Mouse (Mus musculus) forebrain, embryonic 11.5 days (tissue): ENCODE data around the gene Dag1. TPM values are rescaled to one million over a fixed set of nuclear protein-coding genes. Genes with fewer than 3 reads are reported as not detected.

ENCODE experiments used
- ATAC-seq: fragments of 200-750 bp; cut with Nextera tagmentation; replicated peaks from 2 replicates; pipeline ENCODE4 v1.8.0; 2017; ENCODE audit warnings: moderate TSS enrichment; ENCODE audit not compliant: low FRiP score
- DNase-seq: peaks from one replicate; pipeline ENCODE4 v3.0.0-alpha.2; 2017; ENCODE audit warnings: low spot score
- H3K27ac ChIP-seq: fragments of 300-500 bp; sonication (generic); 2 replicates; pipeline ENCODE4 v1.5.1; 2014; ENCODE audit warnings: low read depth, low read length
- H3K27me3 ChIP-seq: fragments of 300-500 bp; sonication (generic); 2 replicates; pipeline ENCODE4 v1.6.1; 2014; ENCODE audit warnings: mild to moderate bottlenecking, low read length, mixed read lengths; ENCODE audit not compliant: control insufficient read depth, insufficient read depth
- H3K36me3 ChIP-seq: fragments of 300-500 bp; sonication (generic); 2 replicates; pipeline ENCODE4 v1.6.1; 2014; ENCODE audit warnings: mild to moderate bottlenecking, low read length, moderate library complexity, mixed read lengths; ENCODE audit not compliant: control insufficient read depth, insufficient read depth
- H3K4me1 ChIP-seq: fragments of 300-500 bp; sonication (generic); replicated peaks from 2 replicates; pipeline ENCODE4 v1.6.1; 2014; ENCODE audit warnings: low read length, mixed read lengths; ENCODE audit not compliant: control insufficient read depth, insufficient read depth
- H3K4me2 ChIP-seq: fragments of 300-500 bp; sonication (generic); 2 replicates; pipeline ENCODE4 v1.6.1; 2014; ENCODE audit warnings: low read depth, mild to moderate bottlenecking, low read length, moderate library complexity, mixed read lengths; ENCODE audit not compliant: severe bottlenecking
- H3K4me3 ChIP-seq: fragments of 300-500 bp; sonication (generic); 2 replicates; pipeline ENCODE4 v1.5.1; 2014; ENCODE audit warnings: low read depth, low read length
- H3K9ac ChIP-seq: fragments of 300-500 bp; sonication (generic); 2 replicates; pipeline ENCODE4 v1.6.1; 2014; ENCODE audit warnings: low read length
- H3K9me3 ChIP-seq: fragments of 300-500 bp; sonication (generic); 2 replicates; pipeline ENCODE4 v1.6.1; 2016; ENCODE audit warnings: low read length, mixed read lengths; ENCODE audit not compliant: control insufficient read depth
- WGBS: fragments of 180-500 bp; shearing (Covaris S2); extraction: QIAGEN DNeasy Blood & Tissue Kit; methylation state at CpG from one replicate; pipeline ENCODE4 v1.1.7; 2014; 5-methylcytosine and 5-hydroxymethylcytosine counted together
- polyA plus RNA-seq: library from polyadenylated mRNA; unstranded; fragments of >200 nt; fragmentation: Nextera tagmentation; extraction: Ambion mirVana; gene quantifications from 2 replicates; pipeline ENCODE4 v1.2.1, GENCODE M21; 2014

Gene Dag1
- polyA plus RNA-seq, 1 experiment from 2014 or later, result 77.1 TPM

GRCm38 (mm10) chr9:108248957-108249356 is 14.8 kb downstream of the Dag1 start:
- Histone ChIP-seq H3K36me3 (no peaks in the 10 kb centered on the region; the same call in 1 of the 2 replicates), H3K4me2 (no peak overlapping the region), H3K4me3 (no peak overlapping the region), H3K27me3 (no peaks in the 10 kb centered on the region), H3K27ac (no peak overlapping the region), H3K9me3 (no peaks in the 10 kb centered on the region), H3K9ac (no peak overlapping the region), H3K4me1 (no peaks in the 10 kb centered on the region)
- DNase-seq (no peak), ATAC-seq (no peak)
- WGBS, result 71% methylated on average over 5 of the region's 5 CpGs

GRCm38 (mm10) chr9:108244984-108245383 is 18.8 kb downstream of the Dag1 start:
- ATAC-seq, result no peak
- H3K4me3 ChIP-seq, result no peak overlapping the region
- H3K36me3 ChIP-seq, result no peaks in the 10 kb centered on the region; the same call in 1 of the 2 replicates
- H3K4me2 ChIP-seq, result no peak overlapping the region
- no peaks in the 10 kb centered on the region for H3K9me3 ChIP-seq
- H3K4me1 ChIP-seq, result no peaks in the 10 kb centered on the region
- no peak overlapping the region for H3K9ac ChIP-seq
- H3K27ac ChIP-seq, result no peak overlapping the region
- no peak for DNase-seq
- no peaks in the 10 kb centered on the region for H3K27me3 ChIP-seq
- WGBS, result 88% methylated on average over 3 of the region's 3 CpGs

- Histone ChIP-seq H3K36me3 (no peaks in the 10 kb centered on the region; the same call in 1 of the 2 replicates), H3K27me3 (no peaks in the 10 kb centered on the region), H3K4me1 (no peaks in the 10 kb centered on the region), H3K4me3 (no peak overlapping the region), H3K9ac (no peak overlapping the region), H3K9me3 (no peaks in the 10 kb centered on the region), H3K4me2 (no peak overlapping the region), H3K27ac (no peak overlapping the region)
- ATAC-seq (no peak), DNase-seq (no peak)
- 96% methylated on average over 3 of the region's 3 CpGs for WGBS
Observed at GRCm38 (mm10) chr9:108244540-108244939, 19.2 kb downstream of the Dag1 start.

- H3K9me3 ChIP-seq, result no peaks in the 10 kb centered on the region
- H3K27me3 ChIP-seq, result no peaks in the 10 kb centered on the region
- no peak for DNase-seq
- no peaks in the 10 kb centered on the region for H3K4me1 ChIP-seq
- H3K36me3 ChIP-seq, result no peaks in the 10 kb centered on the region; the same call in 1 of the 2 replicates
- H3K4me2 ChIP-seq, result no peak overlapping the region
- H3K9ac ChIP-seq, result no peak overlapping the region
- ATAC-seq, result no peak
- no peak overlapping the region for H3K27ac ChIP-seq
- 77% methylated on average over 5 of the region's 5 CpGs for WGBS
- H3K4me3 ChIP-seq, result no peak overlapping the region
Observed at GRCm38 (mm10) chr9:108239951-108240350, 23.8 kb downstream of the Dag1 start.

- Histone ChIP-seq H3K36me3 (no peaks in the 10 kb centered on the region; the same call in 1 of the 2 replicates), H3K4me2 (no peak overlapping the region), H3K9ac (no peak overlapping the region), H3K4me3 (no peak overlapping the region), H3K27me3 (no peaks in the 10 kb centered on the region), H3K4me1 (no peaks in the 10 kb centered on the region), H3K9me3 (no peaks in the 10 kb centered on the region), H3K27ac (no peak overlapping the region)
- 87% methylated on average over 3 of the region's 3 CpGs for WGBS
- DNase-seq (no peak), ATAC-seq (no peak)
Observed at GRCm38 (mm10) chr9:108238831-108239230, 24.9 kb downstream of the Dag1 start.

GRCm38 (mm10) chr9:108238402-108238801 is 25.4 kb downstream of the Dag1 start:
- 92% methylated on average over 2 of the region's 2 CpGs for WGBS
- H3K9me3 ChIP-seq, result no peaks in the 10 kb centered on the region
- H3K36me3 ChIP-seq, result no peaks in the 10 kb centered on the region; the same call in 1 of the 2 replicates
- DNase-seq (no peak), ATAC-seq (no peak)
- H3K4me2 ChIP-seq, result no peak overlapping the region
- no peak overlapping the region for H3K9ac ChIP-seq
- H3K4me1 ChIP-seq, result no peaks in the 10 kb centered on the region
- no peak overlapping the region for H3K4me3 ChIP-seq
- no peaks in the 10 kb centered on the region for H3K27me3 ChIP-seq
- no peak overlapping the region for H3K27ac ChIP-seq

GRCm38 (mm10) chr9:108234682-108235081 is 29.1 kb downstream of the Dag1 start:
- no peak overlapping the region for H3K4me3 ChIP-seq
- H3K36me3 ChIP-seq, result no peaks in the 10 kb centered on the region
- 91% methylated on average over 2 of the region's 2 CpGs for WGBS
- H3K4me1 ChIP-seq, result no peaks in the 10 kb centered on the region
- no peak overlapping the region for H3K4me2 ChIP-seq
- no peak for ATAC-seq
- no peak overlapping the region for H3K9ac ChIP-seq
- no peak overlapping the region for H3K27ac ChIP-seq
- no peaks in the 10 kb centered on the region for H3K9me3 ChIP-seq
- H3K27me3 ChIP-seq, result no peaks in the 10 kb centered on the region
- no peak for DNase-seq

GRCm38 (mm10) chr9:108232908-108233307 is 30.9 kb downstream of the Dag1 start:
- Histone ChIP-seq H3K9me3 (no peaks in the 10 kb centered on the region), H3K4me3 (no peak overlapping the region), H3K36me3 (no peaks in the 10 kb centered on the region), H3K4me2 (no peak overlapping the region), H3K9ac (no peak overlapping the region), H3K27ac (no peak overlapping the region), H3K27me3 (no peaks in the 10 kb centered on the region), H3K4me1 (no peaks in the 10 kb centered on the region)
- 90% methylated on average over 2 of the region's 2 CpGs for WGBS
- ATAC-seq (no peak), DNase-seq (no peak)

GRCm38 (mm10) chr9:108227911-108228649 is 35.7 kb downstream of the Dag1 start:
- ATAC-seq, result no peak

More at GRCm38 (mm10) chr9:108227911-108228649, 35.7 kb downstream of the Dag1 start:
- no peak overlapping the region for H3K4me3 ChIP-seq
- no peaks in the 10 kb centered on the region for H3K4me1 ChIP-seq
- no peaks in the 10 kb centered on the region for H3K9me3 ChIP-seq
- H3K4me2 ChIP-seq, result no peak overlapping the region
- 66% methylated on average over 2 of the region's 2 CpGs for WGBS
- H3K9ac ChIP-seq, result no peak overlapping the region
- H3K27ac ChIP-seq, result no peak overlapping the region
- no peak for DNase-seq
- H3K36me3 ChIP-seq, result no peaks in the 10 kb centered on the region
- no peaks in the 10 kb centered on the region for H3K27me3 ChIP-seq
